Comparison of ENCODE assay signal across 9 mouse cellular contexts in the genomic region with DNA sequence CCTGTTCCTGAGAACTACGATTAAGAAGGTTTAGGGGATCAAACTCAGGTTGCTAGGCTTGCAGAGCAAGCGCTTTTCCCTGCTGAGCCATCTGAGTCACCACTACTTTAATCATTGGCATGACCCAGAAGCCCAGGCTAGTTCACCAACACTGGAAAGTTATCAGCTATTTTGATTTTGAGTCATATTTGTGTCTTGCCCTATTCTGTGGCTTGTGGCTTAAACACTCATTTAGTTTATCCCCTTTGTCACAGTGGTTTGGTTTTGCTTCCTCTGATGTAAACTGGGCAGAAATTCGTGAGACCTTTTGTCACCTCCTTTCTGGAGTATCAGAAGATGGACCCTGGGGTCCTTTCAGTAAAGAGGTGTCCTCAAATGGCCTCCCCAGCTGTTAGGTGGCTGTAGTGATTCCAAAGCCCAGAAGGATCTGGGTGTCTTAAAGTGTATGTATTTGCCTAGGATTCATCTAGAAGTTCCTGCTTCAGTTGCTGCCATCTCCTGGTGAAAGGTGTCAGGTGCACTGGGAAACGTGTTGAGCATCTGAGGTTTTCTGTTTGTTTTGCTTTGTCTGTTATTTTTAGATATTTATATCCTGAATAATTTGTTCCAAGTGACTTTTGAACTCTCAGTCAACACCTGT. TPM values are rescaled to one million over a fixed set of nuclear protein-coding genes. Genes with fewer than 3 reads are reported as not detected.
DNase-seq lines count a peak whose midpoint lies in the region; ATAC-seq and TF ChIP-seq lines count a peak whose summit lies in the region.
"Had no signal": no experiment of that assay in that cellular context is flagged by ENCODE, and none has a peak within 500 bp of the region (broad histone marks: within the 10 kb centered on the region; RNA-seq: fewer than 3 reads in every experiment).

No protein-coding gene starts in this region.

- no peaks in the 10 kb centered on the region for H3K4me1 ChIP-seq in heart, adult 2 months (ENCODE audit: control insufficient read depth, insufficient read depth, low read length)
- no peaks in the 10 kb centered on the region for H3K4me1 ChIP-seq in midbrain, embryonic 14.5 days (ENCODE audit: control insufficient read depth, insufficient read depth, low read length)
- no peaks in the 10 kb centered on the region for H3K4me1 ChIP-seq in midbrain, embryonic 16.5 days (ENCODE audit: control insufficient read depth, insufficient read depth, low read length)

- no peaks in the 10 kb centered on the region for H3K79me2 ChIP-seq in heart, adult 2 months (replicated peaks; ENCODE audit: control insufficient read depth, insufficient read depth, low read length)

- H3K4me3 ChIP-seq in heart, adult 2 months: no peak overlapping the region
- H3K4me3 ChIP-seq in midbrain, embryonic 14.5 days (replicated peaks; ENCODE audit: low read depth, low read length): no peak overlapping the region
- no peak overlapping the region for H3K4me3 ChIP-seq in midbrain, embryonic 16.5 days (ENCODE audit: low read depth, low read length)

- intact Hi-C loops in heart, adult 2 months (cut with DNase I): loop anchor here (2.0 kb wide), 1 partner anchor 37 kb away; no protein-coding TSS in a partner anchor

- no peaks in the 10 kb centered on the region for H3K36me3 ChIP-seq in heart, adult 2 months (ENCODE audit: control insufficient read depth, insufficient read depth, low read length)
- H3K36me3 ChIP-seq in midbrain, embryonic 14.5 days (ENCODE audit: control insufficient read depth, insufficient read depth, low read length): no peaks in the 10 kb centered on the region
- no peaks in the 10 kb centered on the region for H3K36me3 ChIP-seq in midbrain, embryonic 16.5 days (ENCODE audit: control insufficient read depth, insufficient read depth, low read length)

- WGBS in heart, adult 2 months: 52% methylated on average over 4 of the region's 4 CpGs
- WGBS in midbrain, embryonic 14.5 days: 64% methylated on average over 4 of the region's 4 CpGs
- WGBS in midbrain, embryonic 16.5 days: 64% methylated on average over 4 of the region's 4 CpGs

- no peak overlapping the region for H3K4me2 ChIP-seq in midbrain, embryonic 14.5 days (ENCODE audit: low read length)
- no peak overlapping the region for H3K4me2 ChIP-seq in midbrain, embryonic 16.5 days (ENCODE audit: low read length)

- H3K9ac ChIP-seq in heart, adult 2 months (ENCODE audit: low read depth, low read length): no peak overlapping the region
- H3K9ac ChIP-seq in midbrain, embryonic 14.5 days (replicated peaks; ENCODE audit: low read length): no peak overlapping the region
- H3K9ac ChIP-seq in midbrain, embryonic 16.5 days (ENCODE audit: low read depth, low read length): no peak overlapping the region

- no peaks in the 10 kb centered on the region for H3K9me3 ChIP-seq in midbrain, embryonic 14.5 days (ENCODE audit: control insufficient read depth, low read length)
- H3K9me3 ChIP-seq in midbrain, embryonic 16.5 days (replicated peaks; ENCODE audit: control insufficient read depth, low read length, poor library complexity, severe bottlenecking): no peaks in the 10 kb centered on the region

- no peak for DNase-seq in heart, adult 2 months
- DNase-seq in heart, adult 9 months (ENCODE audit: low spot score in 2 of 2): no peak
- DNase-seq in midbrain, embryonic 14.5 days: peak; percentile 71
- peak; percentile 34 for DNase-seq in cerebellum, adult 9-10 months
- DNase-seq in right cerebral cortex, postnatal 14 days: peak; percentile 55
- DNase-seq in urinary bladder, postnatal 10 days (ENCODE audit: low spot score): no peak
- no peak for DNase-seq in neural tube, embryonic 10.5 days (ENCODE audit: extremely low spot score, low spot score)
- DNase-seq: lung, postnatal 14 days had no signal

- ATAC-seq in midbrain, embryonic 14.5 days (ENCODE audit: low FRiP score, low TSS enrichment): no peak
- no peak for ATAC-seq in midbrain, embryonic 16.5 days

- TF ChIP-seq POLR2A in heart, adult 2 months (IDR thresholded peaks at IDR 0.05; ENCODE audit: insufficient read depth, low read depth, low read length): no peak

- no peaks in the 10 kb centered on the region for H3K27me3 ChIP-seq in heart, adult 2 months (ENCODE audit: control insufficient read depth, insufficient read depth, low read length)
- H3K27me3 ChIP-seq in midbrain, embryonic 14.5 days (ENCODE audit: control insufficient read depth, insufficient read depth, low read length): no peaks in the 10 kb centered on the region
- H3K27me3 ChIP-seq in midbrain, embryonic 16.5 days (ENCODE audit: control insufficient read depth, insufficient read depth, low read depth, low read length): no peaks in the 10 kb centered on the region

- TF ChIP-seq CTCF in heart, adult 2 months (IDR thresholded peaks at IDR 0.05): peak; percentile 79

- TF ChIP-seq EP300 in heart, adult 2 months (IDR thresholded peaks at IDR 0.05; ENCODE audit: insufficient read depth, low read depth, low read length): no peak

- no peak overlapping the region for H3K27ac ChIP-seq in heart, adult 2 months
- H3K27ac ChIP-seq in midbrain, embryonic 14.5 days (replicated peaks; ENCODE audit: low read depth, low read length): no peak overlapping the region
- H3K27ac ChIP-seq in midbrain, embryonic 16.5 days (ENCODE audit: low read length): no peak overlapping the region

RNA-seq across cellular contexts. Expression of gene Rasd2, which starts 20.3 kb away (rescaled TPM):
- total RNA-seq in heart, adult 2 months (2021): 1 to 10 TPM; 3.7 to 5.6 TPM
- 2.8 and 2.9 TPM in 2 replicates for polyA plus RNA-seq in heart, adult 2 months (2012; rRNA removed)
- 1.9 and 2.4 TPM in 2 replicates for polyA plus RNA-seq in midbrain, embryonic 14.5 days (2014; fragmentation: Nextera tagmentation; extraction: Ambion mirVana)
- polyA plus RNA-seq in midbrain, embryonic 16.5 days (2015; fragmentation: Nextera tagmentation; extraction: Ambion mirVana): 3.9 and 4.7 TPM in 2 replicates

Comparison
In these comparisons a context has a peak if more than half of its experiments do, and no peak if none do; other contexts are left out.
1. DNase-seq: peak in midbrain, embryonic 14.5 days (single experiment), cerebellum, adult 9-10 months (single experiment) and right cerebral cortex, postnatal 14 days (single experiment); none in heart, adult 2 months (0 of 2), heart, adult 9 months (0 of 2), urinary bladder, postnatal 10 days (single experiment) and neural tube, embryonic 10.5 days (single experiment).